Mouse (Mus musculus) neural tube, embryonic 13.5 days (tissue): ENCODE data around the gene Insl5. TPM values are rescaled to one million over a fixed set of nuclear protein-coding genes. Genes with fewer than 3 reads are reported as not detected.

Experiments used
- ATAC-seq: fragments of 200-750 bp; cut with Nextera tagmentation; 2 replicates; pipeline ENCODE4 v1.8.0; 2017; ENCODE audit warnings: low read depth, mild to moderate bottlenecking, moderate TSS enrichment, moderate library complexity
- H3K27ac ChIP-seq: fragments of 300-500 bp; sonication (generic); replicated peaks from 2 replicates; pipeline ENCODE4 v1.5.1; 2015; ENCODE audit warnings: moderate library complexity, mild to moderate bottlenecking, inconsistent platforms
- H3K27me3 ChIP-seq: fragments of 300-500 bp; sonication (generic); 2 replicates; pipeline ENCODE4 v1.6.1; 2015; ENCODE audit warnings: mild to moderate bottlenecking, inconsistent platforms
- H3K36me3 ChIP-seq: fragments of 300-500 bp; sonication (generic); 2 replicates; pipeline ENCODE4 v1.6.1; 2015; ENCODE audit warnings: mild to moderate bottlenecking, inconsistent platforms
- H3K4me1 ChIP-seq: fragments of 300-500 bp; sonication (generic); replicated peaks from 2 replicates; pipeline ENCODE4 v1.6.1; 2015; ENCODE audit warnings: inconsistent platforms
- H3K4me2 ChIP-seq: fragments of 300-500 bp; sonication (generic); 2 replicates; pipeline ENCODE4 v1.6.1; 2015; ENCODE audit warnings: inconsistent platforms, mild to moderate bottlenecking, moderate library complexity
- H3K4me3 ChIP-seq: fragments of 300-500 bp; sonication (generic); 2 replicates; pipeline ENCODE4 v1.5.1; 2015; ENCODE audit warnings: mild to moderate bottlenecking, inconsistent platforms
- H3K9ac ChIP-seq: fragments of 300-500 bp; sonication (generic); 2 replicates; pipeline ENCODE4 v1.6.1; 2015; ENCODE audit warnings: moderate library complexity, mild to moderate bottlenecking, inconsistent platforms
- H3K9me3 ChIP-seq: fragments of 300-500 bp; sonication (generic); 2 replicates; pipeline ENCODE4 v1.6.1; 2016; ENCODE audit warnings: inconsistent platforms
- WGBS: fragments of 180-500 bp; shearing (Covaris S2); methylation state at CpG from one replicate; pipeline ENCODE4 v1.1.7; 2015; 5-methylcytosine and 5-hydroxymethylcytosine counted together
- polyA plus RNA-seq: library from polyadenylated mRNA; unstranded; fragments of >200 nt; fragmentation: Nextera tagmentation; extraction: Ambion mirVana; gene quantifications from 2 replicates; pipeline ENCODE4 v1.2.1, GENCODE M21; 2015

The Insl5 gene
- polyA plus RNA-seq: 0.49 TPM in 1 of 2 replicates, not detected in the other

DNA sequence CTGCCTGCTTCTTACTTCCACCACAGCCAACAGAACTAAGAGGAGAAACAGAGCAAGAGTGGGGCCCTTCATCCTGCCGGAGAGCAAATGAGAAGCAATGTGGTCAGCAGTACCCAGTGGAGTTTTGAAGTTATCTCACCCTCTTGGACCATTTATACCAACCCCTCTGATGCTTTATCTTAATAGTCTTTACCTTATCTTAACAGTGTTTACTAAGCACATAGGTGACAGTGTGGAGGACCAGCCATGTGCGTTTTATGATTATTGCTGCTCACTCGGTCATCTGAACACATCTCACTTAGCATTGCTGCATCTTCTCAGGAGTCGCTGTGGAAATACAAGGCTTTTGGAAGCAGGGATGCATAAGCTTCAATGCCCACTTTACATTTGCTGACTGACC, at the start of gene Insl5:
Gene Insl5 (minus strand): TSS at position 222 of the 400 bp plus-strand sequence.
- no peak for ATAC-seq
- H3K36me3 ChIP-seq: no peaks in the 10 kb centered on the region
- no peaks in the 10 kb centered on the region for H3K4me1 ChIP-seq
- H3K27ac ChIP-seq: no peak within 1 kb of the TSS
- H3K27me3 ChIP-seq: no peaks in the 10 kb centered on the region
- no peak within 1 kb of the TSS for H3K9ac ChIP-seq
- WGBS: 88% methylated on average over 4 of the region's 4 CpGs
- no peak within 1 kb of the TSS for H3K4me3 ChIP-seq
- H3K9me3 ChIP-seq: no peaks in the 10 kb centered on the region
- no peak within 1 kb of the TSS for H3K4me2 ChIP-seq

DNA sequence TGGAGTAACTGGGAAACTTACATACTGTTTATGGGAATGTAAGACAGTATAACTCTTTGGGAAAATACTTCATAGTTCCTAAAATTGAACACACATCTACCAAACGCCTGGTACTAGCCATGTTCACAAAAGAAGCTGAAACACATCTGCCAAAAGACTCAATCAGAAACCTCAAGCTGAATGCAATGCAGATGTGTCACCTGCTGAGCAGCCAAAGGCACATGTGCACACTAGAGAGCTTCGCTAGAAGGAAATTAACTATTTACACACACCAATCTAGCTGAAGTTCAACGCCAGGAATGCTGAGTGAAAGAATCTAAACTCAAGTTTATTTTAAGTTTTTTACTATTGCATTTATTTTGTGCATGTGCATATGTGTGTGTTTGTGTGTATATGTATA, 44.0 kb upstream of the Insl5 start:
- 78% methylated on average over 3 of the region's 3 CpGs for WGBS
- H3K27ac ChIP-seq: no peak overlapping the region
- H3K4me1 ChIP-seq: no peaks in the 10 kb centered on the region
- H3K4me2 ChIP-seq: no peak overlapping the region
- no peaks in the 10 kb centered on the region for H3K27me3 ChIP-seq
- H3K9ac ChIP-seq: no peak overlapping the region
- ATAC-seq: no peak
- H3K9me3 ChIP-seq: no peaks in the 10 kb centered on the region
- no peaks in the 10 kb centered on the region for H3K36me3 ChIP-seq
- no peak overlapping the region for H3K4me3 ChIP-seq

- ATAC-seq: no peak
- WGBS: 66% methylated on average over 6 of the region's 6 CpGs
- Histone ChIP-seq H3K4me3 (no peak overlapping the region), H3K4me2 (no peak overlapping the region), H3K36me3 (no peaks in the 10 kb centered on the region), H3K27me3 (no peaks in the 10 kb centered on the region), H3K27ac (no peak overlapping the region), H3K4me1 (no peaks in the 10 kb centered on the region), H3K9me3 (no peaks in the 10 kb centered on the region), H3K9ac (no peak overlapping the region)
Measured at GRCm38 (mm10) chr4:103067906-103068655, 41.4 kb upstream of the Insl5 start.

DNA sequence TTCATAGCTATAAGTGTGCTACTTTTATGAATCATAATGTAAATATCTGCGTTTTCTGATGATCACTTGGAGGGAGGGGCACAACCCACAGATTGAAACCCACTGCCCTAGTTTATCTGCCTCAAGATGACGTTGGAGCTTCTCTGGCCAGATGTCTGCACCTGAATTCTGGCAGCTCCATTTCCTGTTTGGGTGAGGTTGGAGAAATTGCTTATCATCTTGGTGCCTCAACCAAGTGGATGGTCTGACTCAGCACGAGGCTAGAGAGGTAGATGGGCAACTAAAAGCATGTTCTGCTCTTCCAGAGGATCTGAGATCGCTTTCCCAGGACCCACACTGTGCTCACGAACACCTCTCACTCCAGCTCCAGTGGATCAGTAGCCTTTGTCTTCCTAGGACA, 38.3 kb upstream of the Insl5 start:
- no peak for ATAC-seq
- no peak overlapping the region for H3K9ac ChIP-seq
- whole genome bisulfite sequencing: 86% methylated on average over 5 of the region's 5 CpGs

DNA sequence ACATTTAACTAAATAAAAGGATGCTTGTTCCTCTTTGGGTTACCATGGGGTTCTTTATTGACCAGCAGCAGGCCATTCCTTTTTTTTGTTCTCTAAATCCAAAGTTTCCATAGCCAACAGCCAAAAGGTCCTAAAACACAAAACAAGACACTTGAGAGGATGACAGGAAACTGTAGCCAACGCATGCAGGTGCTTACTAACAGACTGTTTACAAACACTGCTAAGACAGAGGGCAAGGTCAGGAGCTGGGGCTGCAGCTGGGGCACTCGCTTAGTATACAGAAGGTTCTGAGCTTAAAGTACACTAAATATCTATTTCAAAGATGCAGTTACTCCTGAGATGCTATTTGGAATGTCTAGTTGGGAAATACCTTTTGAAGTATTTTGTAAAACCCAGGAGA, 37.8 kb upstream of the Insl5 start:
- Histone ChIP-seq H3K4me3 (no peak overlapping the region), H3K9ac (no peak overlapping the region), H3K4me1 (no peaks in the 10 kb centered on the region), H3K27ac (no peak overlapping the region), H3K36me3 (0 out of 2 replicates have a peak, but pooled peaks cover 2% of the 10 kb centered on the region), H3K27me3 (no peaks in the 10 kb centered on the region), H3K9me3 (no peaks in the 10 kb centered on the region), H3K4me2 (no peak overlapping the region)
- 82% methylated on average over 2 of the region's 2 CpGs for WGBS
- ATAC-seq: no peak

More for the DNA sequence above, 38.3 kb upstream of the Insl5 start:
- Histone ChIP-seq H3K4me2 (no peak overlapping the region), H3K4me1 (no peaks in the 10 kb centered on the region), H3K9me3 (no peaks in the 10 kb centered on the region), H3K27me3 (no peaks in the 10 kb centered on the region), H3K4me3 (no peak overlapping the region), H3K27ac (no peak overlapping the region), H3K36me3 (no peaks in the 10 kb centered on the region)

DNA sequence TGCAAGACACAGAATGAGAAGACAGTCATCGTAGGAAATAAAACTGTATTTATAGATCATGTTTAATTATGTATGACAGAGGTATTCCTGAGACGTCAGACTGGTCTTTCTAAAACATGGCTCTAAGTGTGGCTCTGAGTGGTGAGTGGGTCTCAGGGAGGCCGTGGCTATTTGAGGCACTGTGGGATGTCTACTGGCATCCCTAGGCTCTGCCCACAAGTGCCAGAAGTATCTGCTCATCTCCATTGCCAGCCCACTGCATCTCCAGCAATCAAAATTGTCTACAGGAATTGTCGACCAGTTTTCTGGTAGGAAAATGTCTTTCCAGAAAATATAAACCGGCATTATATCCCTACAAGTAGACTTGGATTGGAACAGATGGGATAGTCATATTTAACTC, 30.3 kb upstream of the Insl5 start:
- Histone ChIP-seq H3K4me3 (no peak overlapping the region), H3K9ac (no peak overlapping the region), H3K36me3 (peaks cover 9% of the 10 kb centered on the region; the same call in 1 of the 2 replicates), H3K27ac (no peak overlapping the region), H3K4me1 (no peaks in the 10 kb centered on the region), H3K4me2 (no peak overlapping the region), H3K27me3 (no peaks in the 10 kb centered on the region), H3K9me3 (no peaks in the 10 kb centered on the region)
- ATAC-seq: no peak
- whole genome bisulfite sequencing: 90% methylated on average over 5 of the region's 5 CpGs

GRCm38 (mm10) chr4:103048046-103048445, 21.4 kb upstream of the Insl5 start:
- Histone ChIP-seq H3K4me3 (no peak overlapping the region), H3K9ac (no peak overlapping the region), H3K36me3 (peaks cover 4% of the 10 kb centered on the region; the same call in 1 of the 2 replicates), H3K9me3 (peaks cover 4% of the 10 kb centered on the region; the same call in 1 of the 2 replicates), H3K27me3 (no peaks in the 10 kb centered on the region), H3K27ac (no peak overlapping the region), H3K4me1 (no peaks in the 10 kb centered on the region), H3K4me2 (no peak overlapping the region)
- ATAC-seq: no peak
- 89% methylated on average over 11 of the region's 11 CpGs for WGBS

DNA sequence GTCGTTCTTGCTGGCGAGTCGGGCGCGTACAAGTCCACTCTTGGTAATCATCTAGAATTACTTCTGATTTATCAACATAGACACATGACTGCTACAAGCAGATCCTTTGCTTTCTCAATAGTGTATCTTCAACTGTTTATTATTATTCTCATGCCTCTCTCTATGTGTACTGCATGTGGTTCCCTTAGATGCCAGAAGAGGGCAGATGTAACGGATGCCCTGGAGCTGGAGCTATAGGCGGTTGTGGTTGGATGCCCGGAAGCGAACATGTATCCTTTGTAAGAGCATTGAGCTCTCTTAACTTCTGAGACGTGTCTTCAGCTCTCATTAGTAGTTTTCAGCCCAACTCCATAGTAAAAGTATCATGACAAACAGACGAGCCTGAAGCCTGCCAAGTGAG, 16.4 kb upstream of the Insl5 start:
- Histone ChIP-seq H3K9ac (no peak overlapping the region), H3K4me2 (no peak overlapping the region), H3K27me3 (no peaks in the 10 kb centered on the region), H3K27ac (no peak overlapping the region), H3K4me3 (no peak overlapping the region), H3K36me3 (no peaks in the 10 kb centered on the region), H3K9me3 (no peaks in the 10 kb centered on the region), H3K4me1 (no peaks in the 10 kb centered on the region)
- 91% methylated on average over 11 of the region's 11 CpGs for WGBS
- ATAC-seq: no peak

- Histone ChIP-seq H3K9me3 (no peaks in the 10 kb centered on the region), H3K27me3 (no peaks in the 10 kb centered on the region), H3K27ac (no peak overlapping the region), H3K4me2 (no peak overlapping the region), H3K4me1 (no peaks in the 10 kb centered on the region), H3K36me3 (0 out of 2 replicates have a peak, but pooled peaks cover 2% of the 10 kb centered on the region), H3K9ac (no peak overlapping the region), H3K4me3 (no peak overlapping the region)
- no peak for ATAC-seq
- 71% methylated on average over 5 of the region's 5 CpGs for WGBS
Measured at GRCm38 (mm10) chr4:103039838-103040191, 13.2 kb upstream of the Insl5 start.

GRCm38 (mm10) chr4:103039103-103039837, 12.6 kb upstream of the Insl5 start:
- H3K27me3 ChIP-seq: no peaks in the 10 kb centered on the region
- 0 out of 2 replicates have a peak, but pooled peaks cover 2% of the 10 kb centered on the region for H3K36me3 ChIP-seq
- no peak overlapping the region for H3K4me2 ChIP-seq
- no peaks in the 10 kb centered on the region for H3K4me1 ChIP-seq
- H3K9me3 ChIP-seq: no peaks in the 10 kb centered on the region
- H3K4me3 ChIP-seq: no peak overlapping the region
- H3K27ac ChIP-seq: no peak overlapping the region
- no peak overlapping the region for H3K9ac ChIP-seq
- ATAC-seq: no peak
- WGBS: 56% methylated on average over 14 of the region's 14 CpGs

DNA sequence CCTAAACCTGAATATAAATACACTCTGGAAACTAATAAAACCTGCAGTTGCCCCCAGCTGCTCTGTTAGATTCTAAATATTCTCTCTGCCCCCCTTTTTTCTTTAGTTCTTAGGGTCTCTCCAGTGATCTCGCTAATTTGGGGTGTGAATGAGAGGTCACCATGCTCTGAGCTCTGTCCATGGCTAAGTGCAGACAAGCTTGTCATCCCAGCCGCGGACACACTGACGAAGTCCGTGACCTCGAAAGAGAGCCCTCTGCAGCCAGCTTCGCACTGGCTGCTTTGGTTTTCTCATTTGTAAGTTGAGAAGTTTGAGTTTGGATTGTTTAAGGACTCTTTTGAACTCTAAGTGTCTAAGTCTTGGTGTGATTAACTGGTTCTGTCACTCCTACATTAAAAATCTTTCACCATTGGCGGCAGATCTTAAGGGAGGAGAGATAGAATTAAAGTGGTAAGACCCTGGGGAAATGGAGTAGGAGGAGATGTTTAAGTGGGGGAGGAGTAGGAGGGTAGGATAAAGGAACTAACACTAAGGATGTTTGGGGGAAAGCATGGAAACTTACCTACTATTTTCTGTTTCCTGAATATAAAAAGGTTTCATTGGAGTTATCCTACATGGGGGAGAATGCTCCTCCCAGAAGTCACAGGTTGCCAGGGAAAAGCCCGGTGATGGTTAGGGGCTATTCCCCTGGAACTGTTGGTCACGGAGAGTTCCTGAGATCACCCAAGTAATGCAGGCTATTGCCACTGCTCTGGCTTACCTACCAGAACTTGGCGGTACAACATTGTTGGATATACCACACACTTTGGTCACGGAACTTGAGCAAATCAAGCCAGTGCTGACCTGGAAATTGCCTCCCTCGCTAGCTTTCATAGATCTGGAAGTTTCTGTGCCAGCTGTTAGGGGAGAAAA, 1.8 kb upstream of the Insl5 start:
- Histone ChIP-seq H3K27me3 (no peaks in the 10 kb centered on the region), H3K4me1 (no peaks in the 10 kb centered on the region), H3K27ac (no peak overlapping the region), H3K4me2 (no peak overlapping the region), H3K9me3 (no peaks in the 10 kb centered on the region), H3K4me3 (no peak overlapping the region), H3K36me3 (no peaks in the 10 kb centered on the region), H3K9ac (no peak overlapping the region)
- 82% methylated on average over 13 of the region's 13 CpGs for WGBS
- ATAC-seq: no peak

DNA sequence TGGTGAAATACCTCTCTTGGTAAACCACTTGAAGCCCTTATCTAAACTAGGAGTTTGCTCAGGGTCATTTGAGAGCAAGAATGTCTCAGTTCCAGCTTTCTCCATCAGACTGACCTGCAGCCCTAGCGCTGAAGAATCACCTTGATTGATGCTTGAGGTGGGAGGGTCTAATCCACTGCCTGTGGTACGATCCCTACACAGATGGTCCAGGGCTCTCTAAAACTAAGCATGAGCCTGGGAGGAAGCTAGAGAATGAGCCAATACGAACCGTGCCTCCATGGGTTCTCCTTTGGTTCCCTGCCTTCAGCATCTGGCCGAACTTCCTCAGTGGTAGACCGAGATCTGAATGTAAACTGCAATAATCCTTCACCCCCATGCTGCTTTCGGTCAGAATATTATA, 1.1 kb upstream of the Insl5 start:
- Histone ChIP-seq H3K9me3 (no peaks in the 10 kb centered on the region), H3K4me2 (no peak overlapping the region), H3K4me1 (no peaks in the 10 kb centered on the region), H3K4me3 (no peak overlapping the region), H3K27ac (no peak overlapping the region), H3K27me3 (no peaks in the 10 kb centered on the region), H3K36me3 (no peaks in the 10 kb centered on the region), H3K9ac (no peak overlapping the region)
- no peak for ATAC-seq
- WGBS: 85% methylated on average over 7 of the region's 7 CpGs
